Mouse (Mus musculus) MEL (cell line): ENCODE results near the gene Actn2. TPM values are rescaled to one million over a fixed set of nuclear protein-coding genes. Genes with fewer than 3 reads are reported as not detected.

Experiments
- DNase-seq: peaks from one replicate; pipeline ENCODE4 v3.0.0; 2011; ENCODE audit warnings: low read depth, low spot score
- H3K27ac ChIP-seq: 2 replicates; pipeline ENCODE4 v1.5.1; 2012; ENCODE audit warnings: low read depth, mild to moderate bottlenecking, control low read depth, low read length, moderate library complexity; ENCODE audit not compliant: control insufficient read depth
- H3K27me3 ChIP-seq, 2 experiments: fragments of 150-350 bp in 1 of 2; sonication (generic) in 1 of 2; 2 replicates each; pipeline ENCODE4 v1.6.1; 2012; ENCODE audit warnings: low read length in 2 of 2, mild to moderate bottlenecking in 2 of 2, improper control_type of control experiment in 1 of 2, moderate library complexity in 1 of 2; ENCODE audit not compliant: insufficient read depth in 2 of 2, control insufficient read depth in 1 of 2
- H3K36me3 ChIP-seq, 2 experiments: 2 replicates each; pipeline ENCODE4 v1.6.1; 2012 to 2014; ENCODE audit warnings: low read length in 2 of 2, improper control_type of control experiment in 1 of 2, inconsistent platforms in 1 of 2, mild to moderate bottlenecking in 1 of 2; ENCODE audit not compliant: insufficient read depth in 2 of 2, control insufficient read depth in 1 of 2
- H3K4me1 ChIP-seq, 2 experiments: fragments of 150-350 bp in 1 of 2; sonication (generic) in 1 of 2; 2 replicates each; pipeline ENCODE4 v1.6.1; 2012; ENCODE audit warnings: low read length in 2 of 2, improper control_type of control experiment in 1 of 2, mild to moderate bottlenecking in 1 of 2; ENCODE audit not compliant: insufficient read depth in 2 of 2, control insufficient read depth in 1 of 2
- H3K4me3 ChIP-seq, 2 experiments: fragments of 150-350 bp in 1 of 2; sonication (generic) in 1 of 2; 2 replicates each; pipeline ENCODE4 v1.5.1; 2012; ENCODE audit warnings: low read depth in 2 of 2, low read length in 2 of 2, mild to moderate bottlenecking in 2 of 2, moderate library complexity in 2 of 2, control low read depth in 1 of 2, improper control_type of control experiment in 1 of 2; ENCODE audit not compliant: control insufficient read depth in 1 of 2, insufficient read depth in 1 of 2
- H3K79me2 ChIP-seq: 2 replicates; pipeline ENCODE4 v1.6.1; 2012; ENCODE audit warnings: mild to moderate bottlenecking, low read length, moderate library complexity; ENCODE audit not compliant: control insufficient read depth, poor library complexity, insufficient read depth
- H3K9ac ChIP-seq: 2 replicates; pipeline ENCODE4 v1.6.1; 2012; ENCODE audit warnings: low read depth, mild to moderate bottlenecking, control low read depth, low read length, moderate library complexity; ENCODE audit not compliant: control insufficient read depth, poor library complexity, severe bottlenecking
- H3K9me3 ChIP-seq: fragments of 150-350 bp; sonication (generic); replicated peaks from 2 replicates; pipeline ENCODE4 v1.6.1; 2012; ENCODE audit warnings: mild to moderate bottlenecking, low read length, improper control_type of control experiment, moderate library complexity; ENCODE audit not compliant: insufficient read depth
- CHD1 ChIP-seq: IDR thresholded peaks from 2 replicates; pipeline ENCODE4 v1.6.1; 2012; ENCODE audit warnings: low read depth, mild to moderate bottlenecking, inconsistent platforms, low read length, improper control_type of control experiment
- CHD2 ChIP-seq: IDR thresholded peaks from 2 replicates; pipeline ENCODE4 v1.6.1; 2011; ENCODE audit warnings: low read length, improper control_type of control experiment
- CTCF ChIP-seq, 3 experiments: IDR thresholded peaks in 2 of 3; conservative IDR thresholded peaks in 1 of 3; 2 replicates each; pipeline ENCODE4 v1.5.1; 2011 to 2012; ENCODE audit warnings: low read length in 3 of 3, low read depth in 2 of 3, mild to moderate bottlenecking in 2 of 3, improper control_type of control experiment in 1 of 3, inconsistent platforms in 1 of 3, mixed read lengths in 1 of 3, moderate library complexity in 1 of 3; ENCODE audit not compliant: control insufficient read depth in 1 of 3, insufficient read depth in 1 of 3, poor library complexity in 1 of 3, severe bottlenecking in 1 of 3
- ELF1 ChIP-seq: IDR thresholded peaks from 2 replicates; pipeline ENCODE4 v1.6.1; 2014; ENCODE audit warnings: low read depth, mild to moderate bottlenecking, inconsistent platforms, low read length, improper control_type of control experiment, moderate library complexity
- ETS1 ChIP-seq: IDR thresholded peaks from 2 replicates; pipeline ENCODE4 v1.6.1; 2012; ENCODE audit warnings: low read depth, mild to moderate bottlenecking, inconsistent platforms, low read length, improper control_type of control experiment, moderate library complexity
- GABPA ChIP-seq: IDR thresholded peaks from 2 replicates; pipeline ENCODE4 v1.6.1; 2012; ENCODE audit warnings: low read depth, mild to moderate bottlenecking, inconsistent platforms, low read length, improper control_type of control experiment, moderate library complexity
- GATA1 ChIP-seq: IDR thresholded peaks from 2 replicates; pipeline ENCODE4 v1.6.1; 2011; ENCODE audit warnings: low read depth, low read length, improper control_type of control experiment
- HCFC1 ChIP-seq: IDR thresholded peaks from 2 replicates; pipeline ENCODE4 v1.6.1; 2012; ENCODE audit warnings: low read depth, mild to moderate bottlenecking, inconsistent platforms, low read length, improper control_type of control experiment, moderate library complexity
- JUND ChIP-seq: IDR thresholded peaks from 2 replicates; pipeline ENCODE4 v1.6.1; 2011; ENCODE audit warnings: low read depth, mild to moderate bottlenecking, improper control_type of control experiment, low read length
- MEF2A ChIP-seq: IDR thresholded peaks from 2 replicates; pipeline ENCODE4 v1.6.1; 2014; ENCODE audit warnings: low read depth, mild to moderate bottlenecking, inconsistent platforms, low read length, improper control_type of control experiment; ENCODE audit not compliant: poor library complexity, insufficient replicate concordance, severe bottlenecking; ENCODE audit errors: extremely low read depth
- MYB ChIP-seq: IDR thresholded peaks from 2 replicates; pipeline ENCODE4 v1.6.1; 2011; ENCODE audit warnings: mild to moderate bottlenecking, low read depth, low read length, improper control_type of control experiment
- NELFE ChIP-seq: IDR thresholded peaks from 2 replicates; pipeline ENCODE4 v1.6.1; 2011; ENCODE audit warnings: low read depth, low read length, improper control_type of control experiment
- NRF1 ChIP-seq: IDR thresholded peaks from 2 replicates; pipeline ENCODE4 v1.6.1; 2014; ENCODE audit warnings: low read depth, mild to moderate bottlenecking, inconsistent platforms, low read length, improper control_type of control experiment, moderate library complexity; ENCODE audit not compliant: poor library complexity, insufficient read depth, severe bottlenecking
- POLR2A ChIP-seq, 2 experiments: IDR thresholded peaks; 2 replicates each; pipeline ENCODE4 v1.6.1; 2011 to 2012; ENCODE audit warnings: low read length in 2 of 2, mild to moderate bottlenecking in 2 of 2, control low read depth in 1 of 2, improper control_type of control experiment in 1 of 2, low read depth in 1 of 2, moderate library complexity in 1 of 2; ENCODE audit not compliant: control insufficient read depth in 1 of 2, insufficient read depth in 1 of 2, poor library complexity in 1 of 2
- POLR2AphosphoS5 ChIP-seq: IDR thresholded peaks from 2 replicates; pipeline ENCODE4 v1.6.1; 2012; ENCODE audit warnings: low read depth, borderline replicate concordance, mild to moderate bottlenecking, inconsistent platforms, low read length, moderate library complexity, mixed read lengths
- RCOR1 ChIP-seq: IDR thresholded peaks from 2 replicates; pipeline ENCODE4 v1.6.1; 2012; ENCODE audit warnings: low read depth, mild to moderate bottlenecking, inconsistent platforms, low read length, improper control_type of control experiment
- SMC3 ChIP-seq: IDR thresholded peaks from 2 replicates; pipeline ENCODE4 v1.6.1; 2011; ENCODE audit warnings: low read depth, low read length, improper control_type of control experiment
- TAL1 ChIP-seq: IDR thresholded peaks from 2 replicates; pipeline ENCODE4 v1.6.1; 2012; ENCODE audit warnings: mild to moderate bottlenecking, inconsistent platforms, low read length, moderate library complexity, mixed read lengths
- TCF12 ChIP-seq: IDR thresholded peaks from 2 replicates; pipeline ENCODE4 v1.6.1; 2014; ENCODE audit warnings: low read depth, mild to moderate bottlenecking, inconsistent platforms, low read length, improper control_type of control experiment, moderate library complexity
- UBTF ChIP-seq: IDR thresholded peaks from 2 replicates; pipeline ENCODE4 v1.6.1; 2012; ENCODE audit warnings: low read depth, mild to moderate bottlenecking, inconsistent platforms, low read length, improper control_type of control experiment, moderate library complexity, borderline replicate concordance; ENCODE audit not compliant: insufficient read depth
- USF1 ChIP-seq: IDR thresholded peaks from 2 replicates; pipeline ENCODE4 v1.6.1; 2014; ENCODE audit warnings: low read depth, mild to moderate bottlenecking, inconsistent platforms, low read length, improper control_type of control experiment, moderate library complexity
- ZKSCAN1 ChIP-seq: IDR thresholded peaks from 2 replicates; pipeline ENCODE4 v1.6.1; 2012; ENCODE audit warnings: low read depth, mild to moderate bottlenecking, inconsistent platforms, low read length, improper control_type of control experiment, moderate library complexity
- ZMIZ1 ChIP-seq: IDR thresholded peaks from 2 replicates; pipeline ENCODE4 v1.6.1; 2012; ENCODE audit warnings: low read depth, mild to moderate bottlenecking, inconsistent platforms, low read length, improper control_type of control experiment, moderate library complexity
- polyA plus RNA-seq, 2 experiments: library from polyadenylated mRNA; stranded (reverse) in 1 of 2; unstranded in 1 of 2; fragments of >175 nt in 1 of 2; fragments of >200 nt in 1 of 2; gene quantifications; 2 replicates each; pipeline versions ENCODE4 v1.2.1 to v1.2.4; 2012; ENCODE audit warnings: low replicate concordance in 2 of 2, low read depth in 1 of 2; ENCODE audit not compliant: insufficient read length in 2 of 2, insufficient read depth in 1 of 2, missing spikeins in 1 of 2
- total RNA-seq: library from RNA; depleted of rRNA; stranded (reverse); fragments of 300-350 nt; gene quantifications from 2 replicates; pipeline ENCODE4 v1.2.3, GENCODE M21; 2012

Actn2 gene
- total and polyA plus RNA-seq, 3 experiments = not detected

GRCm38 (mm10) chr13:12341447-12341846 is 887 bp upstream of the Actn2 start:
- no peak for DNase-seq
- H3K4me1 ChIP-seq = peaks cover 2 to 4% of the 10 kb centered on the region in 2 experiments
- peaks cover 0 to 6% of the 10 kb centered on the region in 2 experiments; a peak in 2 of 4 replicates for H3K36me3 ChIP-seq
- no peak overlapping the region for H3K9ac ChIP-seq
- no peak overlapping the region for H3K4me3 ChIP-seq
- H3K9me3 ChIP-seq = no peaks in the 10 kb centered on the region
- no peaks in the 10 kb centered on the region for H3K27me3 ChIP-seq
- H3K27ac ChIP-seq = no peak overlapping the region
- TF ChIP-seq ZKSCAN1 (no peak), CHD2 (no peak), USF1 (no peak)
- no peaks in the 10 kb centered on the region for H3K79me2 ChIP-seq

- DNase-seq = no peak
Observed at GRCm38 (mm10) chr13:12339446-12339845, 1.1 kb downstream of the Actn2 start.

GRCm38 (mm10) chr13:12337752-12338151 is 2.8 kb downstream of the Actn2 start:
- H3K36me3 ChIP-seq = no peaks in the 10 kb centered on the region; a peak in 1 of 4 replicates
- no peaks in the 10 kb centered on the region; a peak in 1 of 4 replicates for H3K4me1 ChIP-seq
- no peaks in the 10 kb centered on the region for H3K9me3 ChIP-seq
- H3K27me3 ChIP-seq = no peaks in the 10 kb centered on the region
- no peak overlapping the region for H3K27ac ChIP-seq
- no peaks in the 10 kb centered on the region for H3K79me2 ChIP-seq
- H3K4me3 ChIP-seq = no peak overlapping the region
- H3K9ac ChIP-seq = no peak overlapping the region
- no peak for DNase-seq
- TF ChIP-seq HCFC1 (no peak), GATA1 (no peak), CHD1 (no peak), SMC3 (no peak), ZMIZ1 (no peak), TCF12 (no peak), NRF1 (no peak), JUND (no peak), MEF2A (no peak), RCOR1 (no peak), ETS1 (no peak), POLR2A (IDR thresholded peaks at IDR 0.05; ENCODE audit: control insufficient read depth in 1 of 2, insufficient read depth in 1 of 2, low read depth in 1 of 2, low read length in 2 of 2, poor library complexity in 1 of 2) (no peak), TAL1 (no peak), UBTF (no peak), MYB (no peak), CTCF (IDR thresholded peaks at IDR 0.05 in 2 of 3, conservative IDR thresholded peaks at IDR 0.05 in 1 of 3; ENCODE audit: control insufficient read depth in 1 of 3, insufficient read depth in 1 of 3, low read depth in 2 of 3, low read length in 3 of 3, poor library complexity in 1 of 3, severe bottlenecking in 1 of 3) (no peak), ELF1 (no peak)

More at GRCm38 (mm10) chr13:12339446-12339845, 1.1 kb downstream of the Actn2 start:
- no peak for TF ChIP-seq UBTF
- no peak for TF ChIP-seq POLR2AphosphoS5
- no peak for TF ChIP-seq ETS1
- no peak for TF ChIP-seq NELFE
- TF ChIP-seq ZKSCAN1 = no peak
- TF ChIP-seq NRF1 = no peak
- TF ChIP-seq GABPA = no peak
- no peak for TF ChIP-seq USF1
- no peak overlapping the region for H3K27ac ChIP-seq
- no peak overlapping the region for H3K9ac ChIP-seq
- H3K27me3 ChIP-seq = no peaks in the 10 kb centered on the region
- H3K4me3 ChIP-seq = no peak overlapping the region
- H3K9me3 ChIP-seq = no peaks in the 10 kb centered on the region
- H3K4me1 ChIP-seq = no peaks in the 10 kb centered on the region
- H3K79me2 ChIP-seq = no peaks in the 10 kb centered on the region
- H3K36me3 ChIP-seq = no peaks in the 10 kb centered on the region
